9 mouse cellular contexts compared by ENCODE assay signal in genomic region chr12:79974530-79974929, GRCm38 (mm10).
DNase-seq lines count a peak whose midpoint lies in the region; ATAC-seq and TF ChIP-seq lines count a peak whose summit lies in the region.
"Had no signal": no experiment of that assay in that cellular context is flagged by ENCODE, and none has a peak within 500 bp of the region (broad histone marks: within the 10 kb centered on the region; RNA-seq: fewer than 3 reads in every experiment).

No protein-coding gene starts in this region.

- DNase-seq in kidney, adult 8-10 months = no peak
- DNase-seq in embryonic facial prominence, embryonic 11.5 days (ENCODE audit: low spot score) = no peak
- peak; percentile 78 to 85 for DNase-seq in heart, postnatal 10 days
- no peak for DNase-seq in ovary, postnatal 14 days (ENCODE audit: low spot score)
- DNase-seq in MN1 (ENCODE audit: low spot score) = no peak
- no peak for DNase-seq in thymus, adult 2 months
- DNase-seq: thymus, postnatal 4 days had no signal

- intact Hi-C loops in heart, postnatal 10 days (cut with DNase I) = loop anchor here (2.0 to 5.0 kb wide), 2 partner anchors 38 to 136 kb away; no protein-coding TSS in a partner anchor

- no peaks in the 10 kb centered on the region for H3K36me3 ChIP-seq in kidney, embryonic 14.5 days (ENCODE audit: control insufficient read depth, insufficient read depth, low read length)
- H3K36me3 ChIP-seq in embryonic facial prominence, embryonic 11.5 days (replicated peaks; ENCODE audit: control insufficient read depth, insufficient read depth, low read depth, low read length) = no peaks in the 10 kb centered on the region
- H3K36me3 ChIP-seq in lung, embryonic 16.5 days (ENCODE audit: control insufficient read depth, insufficient read depth, low read length) = no peaks in the 10 kb centered on the region
- H3K36me3 ChIP-seq in thymus, adult 2 months (ENCODE audit: control insufficient read depth, insufficient read depth, low read length) = no peaks in the 10 kb centered on the region

- H3K27me3 ChIP-seq in kidney, embryonic 14.5 days (ENCODE audit: control insufficient read depth, insufficient read depth, low read length) = no peaks in the 10 kb centered on the region
- H3K27me3 ChIP-seq in embryonic facial prominence, embryonic 11.5 days (ENCODE audit: control insufficient read depth, insufficient read depth, low read length) = no peaks in the 10 kb centered on the region
- no peaks in the 10 kb centered on the region for H3K27me3 ChIP-seq in lung, embryonic 16.5 days (ENCODE audit: control insufficient read depth, insufficient read depth, low read depth, low read length)
- H3K27me3 ChIP-seq in thymus, adult 2 months (ENCODE audit: control insufficient read depth, insufficient read depth, low read length) = no peaks in the 10 kb centered on the region

- ATAC-seq in kidney, embryonic 14.5 days (ENCODE audit: low FRiP score, low TSS enrichment) = no peak
- no peak for ATAC-seq in embryonic facial prominence, embryonic 11.5 days (replicated peaks; ENCODE audit: insufficient number of reproducible peaks, low FRiP score, low TSS enrichment, low read depth)
- ATAC-seq in lung, embryonic 16.5 days (ENCODE audit: low read depth) = peak; percentile 73

- peaks cover 49% of the 10 kb centered on the region for H3K4me1 ChIP-seq in kidney, embryonic 14.5 days (ENCODE audit: control insufficient read depth, insufficient read depth, low read length)
- peaks cover 24% of the 10 kb centered on the region for H3K4me1 ChIP-seq in embryonic facial prominence, embryonic 11.5 days (ENCODE audit: control insufficient read depth, insufficient read depth, low read length)
- peaks cover 53% of the 10 kb centered on the region for H3K4me1 ChIP-seq in lung, embryonic 16.5 days (replicated peaks; ENCODE audit: control insufficient read depth, insufficient read depth, low read length)
- no peaks in the 10 kb centered on the region for H3K4me1 ChIP-seq in thymus, adult 2 months (replicated peaks; ENCODE audit: control insufficient read depth, insufficient read depth, low read length)

- 62% methylated on average over 7 of the region's 7 CpGs for WGBS in kidney, embryonic 14.5 days
- 38% methylated on average over 7 of the region's 7 CpGs for whole genome bisulfite sequencing in embryonic facial prominence, embryonic 11.5 days
- WGBS in lung, embryonic 16.5 days = 21% methylated on average over 7 of the region's 7 CpGs
- 82% methylated on average over 7 of the region's 7 CpGs for WGBS in thymus, adult 2 months

- no peak overlapping the region for H3K4me2 ChIP-seq in kidney, embryonic 14.5 days (replicated peaks; ENCODE audit: low read depth, low read length)
- H3K4me2 ChIP-seq in embryonic facial prominence, embryonic 11.5 days (ENCODE audit: low read depth, low read length) = no peak overlapping the region; the same call in 1 of the 2 replicates
- H3K4me2 ChIP-seq in lung, embryonic 16.5 days (ENCODE audit: low read depth, low read length) = no peak overlapping the region

- no peak overlapping the region for H3K4me3 ChIP-seq in kidney, embryonic 14.5 days (ENCODE audit: low read length)
- H3K4me3 ChIP-seq in embryonic facial prominence, embryonic 11.5 days (ENCODE audit: low read depth, low read length) = no peak overlapping the region
- no peak overlapping the region for H3K4me3 ChIP-seq in lung, embryonic 16.5 days (ENCODE audit: low read length)
- H3K4me3 ChIP-seq in thymus, adult 2 months (ENCODE audit: control insufficient read depth, insufficient read depth, low read length) = no peak overlapping the region

- no peaks in the 10 kb centered on the region for H3K9me3 ChIP-seq in kidney, embryonic 14.5 days (ENCODE audit: control insufficient read depth, low read length)
- no peaks in the 10 kb centered on the region for H3K9me3 ChIP-seq in embryonic facial prominence, embryonic 11.5 days (replicated peaks; ENCODE audit: control insufficient read depth, low read length)
- H3K9me3 ChIP-seq in lung, embryonic 16.5 days (ENCODE audit: control insufficient read depth, low read length) = no peaks in the 10 kb centered on the region

- TF ChIP-seq CTCF in thymus, adult 2 months (IDR thresholded peaks at IDR 0.05; ENCODE audit: borderline replicate concordance, control insufficient read depth, extremely low read depth, insufficient read depth, low read length, poor library complexity) = no peak

- H3K27ac ChIP-seq in kidney, embryonic 14.5 days (ENCODE audit: low read depth, low read length) = peak overlapping the region; percentile 72; the same call in 1 of the 2 replicates
- peak overlapping the region; percentile 62 for H3K27ac ChIP-seq in embryonic facial prominence, embryonic 11.5 days (replicated peaks; ENCODE audit: low read depth, low read length)
- peak overlapping the region; percentile 99 for H3K27ac ChIP-seq in lung, embryonic 16.5 days (ENCODE audit: low read length)
- no peak overlapping the region for H3K27ac ChIP-seq in thymus, adult 2 months (ENCODE audit: control insufficient read depth, insufficient read depth, low read length)

- 0 out of 2 replicates have a peak overlapping the region, but pooled peaks have one; percentile 8 for H3K9ac ChIP-seq in kidney, embryonic 14.5 days (ENCODE audit: low read depth, low read length)
- H3K9ac ChIP-seq in embryonic facial prominence, embryonic 11.5 days (replicated peaks; ENCODE audit: low read length) = no peak overlapping the region
- H3K9ac ChIP-seq in lung, embryonic 16.5 days (ENCODE audit: low read length) = peak overlapping the region; percentile 57; the same call in 1 of the 2 replicates

- TF ChIP-seq POLR2A in thymus, adult 2 months (IDR thresholded peaks at IDR 0.05; ENCODE audit: control insufficient read depth, extremely low read depth, insufficient read depth, low read length, poor library complexity) = no peak

Comparison
In these comparisons a context has a peak if more than half of its experiments do, and no peak if none do; other contexts are left out.
1. DNase-seq: peak in heart, postnatal 10 days (2 of 2); none in kidney, adult 8-10 months (0 of 2), embryonic facial prominence, embryonic 11.5 days (single experiment), ovary, postnatal 14 days (single experiment), MN1 (single experiment) and thymus, adult 2 months (single experiment).